Mouse (Mus musculus): ENCODE measurements around the gene Pwwp2a. TPM values are rescaled to one million over a fixed set of nuclear protein-coding genes. Genes with fewer than 3 reads are reported as not detected.

Pwwp2a gene
- polyA plus RNA-seq, 1 experiment = 6.2 TPM

DNA sequence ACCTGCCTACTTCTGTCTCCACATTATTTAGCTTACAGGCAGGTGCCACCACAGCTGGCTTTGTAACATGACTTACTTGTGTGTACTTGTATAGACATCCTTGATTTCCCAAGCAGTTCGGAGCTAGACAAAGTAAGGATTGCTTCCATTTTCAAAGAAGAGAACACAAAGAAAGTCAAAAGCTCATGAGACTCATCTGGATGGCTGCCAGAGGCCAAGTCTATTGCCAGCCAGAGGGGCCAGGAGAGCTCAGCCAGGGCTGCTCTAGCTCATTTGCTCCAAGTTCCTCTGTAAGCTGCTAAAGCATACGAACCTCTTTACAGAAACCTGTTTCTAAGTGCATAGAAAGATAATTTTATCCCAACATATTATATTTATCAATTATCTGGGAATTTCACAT is 76.6 kb downstream of the Pwwp2a start:
- Histone ChIP-seq H3K4me3 (ENCODE audit: insufficient read depth, poor library complexity, severe bottlenecking) (no peak overlapping the region), H3K27me3 (ENCODE audit: control insufficient read depth, insufficient read depth, insufficient read length) (peaks cover 6% of the 10 kb centered on the region), H3K36me3 (ENCODE audit: control insufficient read depth, insufficient read depth) (no peaks in the 10 kb centered on the region), H3K79me3 (ENCODE audit: low read depth) (no peaks in the 10 kb centered on the region), H3K79me2 (ENCODE audit: control insufficient read depth, insufficient read depth) (no peaks in the 10 kb centered on the region), H3ac (ENCODE audit: control insufficient read depth, insufficient read length, low read depth) (no peak overlapping the region)
- TF ChIP-seq USF1 (IDR thresholded peaks at IDR 0.05; ENCODE audit: low read depth) = no peak
- no peak for TF ChIP-seq FOSL1 (IDR thresholded peaks at IDR 0.05; ENCODE audit: insufficient read depth, low read length, poor library complexity, severe bottlenecking)
- TF ChIP-seq MAX (IDR thresholded peaks at IDR 0.05) = no peak
- no peak for TF ChIP-seq CTCF (IDR thresholded peaks at IDR 0.05; ENCODE audit: control insufficient read depth, insufficient read depth, insufficient read length)
- no peak for TF ChIP-seq MYOG (IDR thresholded peaks at IDR 0.05; ENCODE audit: control insufficient read depth, extremely low read depth, insufficient read length)
- TF ChIP-seq MYOD1 (IDR thresholded peaks at IDR 0.05; ENCODE audit: control insufficient read depth, insufficient read length, low read depth) = no peak
- no peak for TF ChIP-seq CEBPB (IDR thresholded peaks at IDR 0.05; ENCODE audit: low read depth)

DNA sequence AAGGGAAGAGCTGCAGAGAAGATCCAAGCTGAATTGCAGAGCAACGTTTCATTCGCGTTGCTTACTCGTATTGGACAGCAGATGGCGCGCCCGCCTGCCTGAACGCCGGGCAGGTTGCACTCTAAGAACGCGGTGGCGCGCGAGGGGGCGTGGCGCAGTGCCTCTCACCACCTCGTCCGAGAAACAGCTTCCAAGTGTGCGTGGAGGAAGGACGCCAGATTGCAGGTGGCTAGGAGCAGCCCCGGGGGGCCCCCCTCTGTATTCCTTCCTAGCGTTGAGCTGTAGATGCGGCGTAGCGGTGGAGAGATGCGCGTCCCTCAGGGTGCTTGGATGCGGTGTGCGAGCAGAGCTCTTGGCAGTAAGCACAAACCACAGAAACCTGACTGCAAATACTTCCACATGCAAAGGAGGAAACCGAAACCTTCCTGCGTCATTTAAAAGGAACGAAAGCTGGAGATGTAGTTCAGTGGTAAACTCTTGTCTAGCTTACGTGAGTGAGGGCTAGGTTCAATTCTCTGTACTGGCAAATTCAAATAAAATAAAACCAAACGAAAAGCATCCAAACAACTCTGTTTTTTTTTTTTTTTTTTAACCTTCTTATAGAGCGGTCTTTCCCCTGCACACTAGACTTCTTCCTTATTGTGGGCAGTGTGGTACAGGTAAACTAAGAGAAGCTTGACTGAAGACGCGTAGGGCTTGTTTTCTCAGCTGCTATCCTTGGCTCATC is 85.3 kb downstream of the Pwwp2a start:
- Histone ChIP-seq H3K79me2 (ENCODE audit: control insufficient read depth, insufficient read depth) (no peaks in the 10 kb centered on the region), H3K27me3 (ENCODE audit: control insufficient read depth, insufficient read depth, insufficient read length) (no peaks in the 10 kb centered on the region), H3ac (ENCODE audit: control insufficient read depth, insufficient read length, low read depth) (peak overlapping the region; percentile 60), H3K79me3 (ENCODE audit: low read depth) (no peaks in the 10 kb centered on the region), H3K4me3 (ENCODE audit: insufficient read depth, poor library complexity, severe bottlenecking) (peak overlapping the region; percentile 22), H3K36me3 (ENCODE audit: control insufficient read depth, insufficient read depth) (no peaks in the 10 kb centered on the region)
- no peak for TF ChIP-seq MYOG (IDR thresholded peaks at IDR 0.05; ENCODE audit: control insufficient read depth, extremely low read depth, insufficient read length)
- TF ChIP-seq CTCF (IDR thresholded peaks at IDR 0.05; ENCODE audit: control insufficient read depth, insufficient read depth, insufficient read length) = peak; percentile 89
- TF ChIP-seq MAX (IDR thresholded peaks at IDR 0.05) = peak; percentile 56

DNA sequence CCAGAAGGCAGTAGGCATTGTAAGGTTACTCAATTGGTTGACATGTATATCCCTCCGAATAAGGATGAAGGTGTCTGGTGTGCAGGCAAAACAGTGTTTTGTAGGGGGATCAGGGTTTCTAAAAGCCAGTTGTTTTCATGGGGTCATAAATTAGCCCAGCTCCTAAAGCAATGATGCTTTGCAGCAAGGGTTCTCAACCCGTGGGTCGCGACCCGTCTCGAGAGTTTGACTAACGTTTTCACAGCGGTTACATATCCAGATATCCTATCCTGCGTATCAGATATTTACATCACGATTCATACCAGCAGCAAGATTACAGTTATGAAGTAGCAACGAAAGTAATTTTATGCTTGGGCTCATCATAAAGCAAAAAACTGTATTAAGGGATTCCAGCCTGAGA is 86.0 kb downstream of the Pwwp2a start:
- H3K79me2 ChIP-seq (ENCODE audit: control insufficient read depth, insufficient read depth) = no peaks in the 10 kb centered on the region
- no peaks in the 10 kb centered on the region for H3K79me3 ChIP-seq (ENCODE audit: low read depth)
- H3K36me3 ChIP-seq (ENCODE audit: control insufficient read depth, insufficient read depth) = no peaks in the 10 kb centered on the region
- no peaks in the 10 kb centered on the region for H3K27me3 ChIP-seq (ENCODE audit: control insufficient read depth, insufficient read depth, insufficient read length)
- no peak for TF ChIP-seq CEBPB (IDR thresholded peaks at IDR 0.05; ENCODE audit: low read depth)
- TF ChIP-seq MAX (IDR thresholded peaks at IDR 0.05) = no peak
- no peak overlapping the region for H3ac ChIP-seq (ENCODE audit: control insufficient read depth, insufficient read length, low read depth)
- H3K4me3 ChIP-seq (ENCODE audit: insufficient read depth, poor library complexity, severe bottlenecking) = no peak overlapping the region

- Histone ChIP-seq H3ac (ENCODE audit: control insufficient read depth, insufficient read length, low read depth) (no peak overlapping the region), H3K27me3 (ENCODE audit: control insufficient read depth, insufficient read depth, insufficient read length) (no peaks in the 10 kb centered on the region), H3K4me3 (ENCODE audit: insufficient read depth, poor library complexity, severe bottlenecking) (no peak overlapping the region), H3K79me2 (ENCODE audit: control insufficient read depth, insufficient read depth) (no peaks in the 10 kb centered on the region), H3K36me3 (ENCODE audit: control insufficient read depth, insufficient read depth) (no peaks in the 10 kb centered on the region), H3K79me3 (ENCODE audit: low read depth) (no peaks in the 10 kb centered on the region)
- TF ChIP-seq CTCF (IDR thresholded peaks at IDR 0.05; ENCODE audit: control insufficient read depth, insufficient read depth, insufficient read length) = no peak
- TF ChIP-seq MYOD1 (IDR thresholded peaks at IDR 0.05; ENCODE audit: control insufficient read depth, insufficient read length, low read depth) = no peak
- no peak for TF ChIP-seq FOSL1 (IDR thresholded peaks at IDR 0.05; ENCODE audit: insufficient read depth, low read length, poor library complexity, severe bottlenecking)
- TF ChIP-seq USF1 (IDR thresholded peaks at IDR 0.05; ENCODE audit: low read depth) = no peak
- no peak for TF ChIP-seq MAX (IDR thresholded peaks at IDR 0.05)
- TF ChIP-seq MYOG (IDR thresholded peaks at IDR 0.05; ENCODE audit: control insufficient read depth, extremely low read depth, insufficient read length) = no peak
- TF ChIP-seq CEBPB (IDR thresholded peaks at IDR 0.05; ENCODE audit: low read depth) = no peak
Observed at GRCm38 (mm10) chr11:43770110-43770509, 88.3 kb downstream of the Pwwp2a start.

Other genes with a start within 250 kb of the Pwwp2a start
- 11.0 TPM for gene Slu7, start 248.3 kb upstream of the Pwwp2a start, polyA plus RNA-seq (2012; fragmentation: generic; extraction: Trizol)
- 0.09 TPM for gene C1qtnf2, start 207.7 kb upstream of the Pwwp2a start, polyA plus RNA-seq (2012; fragmentation: generic; extraction: Trizol)
- gene Ccnjl, start 153.2 kb upstream of the Pwwp2a start, polyA plus RNA-seq (2012; fragmentation: generic; extraction: Trizol) = 0.11 TPM
- 0.04 TPM for gene 4933415A04Rik, start 95.0 kb upstream of the Pwwp2a start, polyA plus RNA-seq (2012; fragmentation: generic; extraction: Trizol)
- not detected for gene Fabp6, start 80.5 kb upstream of the Pwwp2a start, polyA plus RNA-seq (2012; fragmentation: generic; extraction: Trizol)
- gene Ttc1, start 66.0 kb downstream of the Pwwp2a start, polyA plus RNA-seq (2012; fragmentation: generic; extraction: Trizol) = 39.7 TPM
- 2.7 TPM for gene Adra1b, start 219.2 kb downstream of the Pwwp2a start, polyA plus RNA-seq (2012; fragmentation: generic; extraction: Trizol)